Mouse (Mus musculus): ENCODE data around the gene 2310039H08Rik.

2310039H08Rik gene

DNA sequence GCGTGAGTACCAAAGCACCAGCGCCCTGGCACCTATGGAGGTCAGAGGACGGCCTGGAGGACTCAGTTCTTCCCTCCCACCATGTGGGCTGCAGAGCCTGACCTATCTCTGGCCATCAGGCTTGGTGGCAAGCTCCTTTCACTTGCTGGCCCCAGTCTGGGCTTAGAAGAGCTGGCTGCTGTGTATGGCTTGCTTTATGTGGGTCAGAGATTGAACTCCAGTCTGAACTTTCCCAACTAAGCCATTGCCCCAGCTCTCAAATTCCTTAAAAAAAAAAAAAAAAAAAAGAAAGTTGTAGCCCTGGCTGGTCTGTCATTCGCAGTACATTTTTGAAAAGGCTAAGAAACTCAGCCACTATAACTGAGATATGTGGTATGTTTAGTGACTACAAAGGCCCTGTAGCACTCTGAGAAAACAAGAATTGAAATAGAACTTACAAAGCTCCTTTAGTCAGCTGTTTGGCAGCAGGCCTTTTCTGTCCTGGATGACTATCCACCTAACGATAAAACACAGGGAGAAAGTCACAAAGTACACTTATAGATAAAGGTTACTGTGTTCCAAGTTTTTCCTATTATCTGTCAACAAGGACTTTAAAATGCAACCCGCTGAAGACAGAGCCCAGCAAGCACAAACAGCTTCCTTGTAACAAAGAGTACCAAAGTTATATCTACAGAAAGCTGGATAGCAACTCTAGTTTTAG lies 36.8 kb downstream of the 2310039H08Rik start:
- DNase-seq (ENCODE audit: low spot score in 2 of 2) = no peak

GRCm38 (mm10) chr17:46810672-46811071 lies 38.2 kb downstream of the 2310039H08Rik start:
- no peak for DNase-seq (ENCODE audit: low spot score in 2 of 2)

DNA sequence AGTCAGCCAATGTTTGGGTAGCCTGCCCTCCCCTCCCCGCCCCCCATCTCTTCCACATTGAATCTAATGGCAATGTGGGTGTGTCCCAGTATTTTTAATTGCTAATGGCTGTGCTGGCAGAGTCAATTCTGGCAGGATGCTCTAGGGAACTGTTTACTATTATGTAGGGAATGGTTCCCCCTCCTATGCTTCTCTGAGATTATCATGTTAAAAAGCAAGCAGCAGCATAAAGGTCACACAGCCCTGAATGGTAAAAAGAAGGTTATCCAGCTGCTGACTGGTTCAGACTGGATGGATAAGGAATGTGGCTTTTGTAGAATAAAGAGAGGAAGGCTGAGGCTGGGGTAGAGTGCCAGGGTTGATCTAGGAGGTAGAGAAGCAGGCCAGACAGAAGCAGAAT lies 40.0 kb downstream of the 2310039H08Rik start:
- DNase-seq (ENCODE audit: low spot score in 2 of 2) = no peak

GRCm38 (mm10) chr17:46813637-46814036 lies 41.2 kb downstream of the 2310039H08Rik start:
- DNase-seq (ENCODE audit: low spot score in 2 of 2) = no peak

DNA sequence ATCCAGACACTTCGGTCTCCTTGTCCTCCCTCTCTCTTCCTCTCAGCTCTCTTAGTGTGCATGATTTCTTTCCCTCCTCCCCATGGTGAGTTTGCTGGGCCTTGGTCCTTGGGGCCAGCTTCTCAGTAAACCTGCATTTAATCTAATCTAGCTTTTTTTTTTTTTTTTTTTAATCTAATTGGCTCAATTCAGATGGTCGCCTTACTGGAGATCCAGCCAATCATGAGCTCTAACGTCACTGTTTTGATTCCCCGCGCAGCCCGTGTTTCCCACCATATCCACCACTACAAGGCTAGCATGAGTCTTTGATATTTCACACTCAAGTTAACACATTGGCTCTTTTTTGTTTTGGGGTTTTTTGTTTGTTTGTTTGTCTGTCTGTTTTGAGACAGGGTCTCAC lies 42.1 kb downstream of the 2310039H08Rik start:
- DNase-seq (ENCODE audit: low spot score in 2 of 2) = no peak

- DNase-seq (ENCODE audit: low spot score in 2 of 2) = no peak
Measured at GRCm38 (mm10) chr17:46816306-46816705, 43.9 kb downstream of the 2310039H08Rik start.

DNA sequence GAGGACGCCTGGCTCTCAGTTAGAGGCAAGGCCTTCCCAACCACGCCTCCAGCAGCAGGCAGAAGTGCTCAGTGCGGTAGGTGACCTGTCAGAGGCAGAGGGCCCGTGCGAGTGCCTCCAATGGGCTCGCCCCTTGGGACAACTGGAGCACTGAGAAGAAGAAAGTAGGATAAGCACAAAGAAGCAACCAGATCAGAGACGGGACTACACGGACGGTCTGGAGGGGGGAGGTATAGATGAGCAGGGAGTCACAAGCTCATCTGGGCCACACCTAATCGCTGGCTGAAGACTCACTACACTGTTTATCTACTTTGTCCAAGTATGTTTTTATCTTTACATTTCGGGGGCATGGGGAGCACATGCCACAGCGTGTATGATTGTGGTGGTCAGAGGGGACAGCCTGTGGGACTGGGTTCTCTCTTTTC lies 45.3 kb downstream of the 2310039H08Rik start:
- no peak for DNase-seq (ENCODE audit: low spot score in 2 of 2)

GRCm38 (mm10) chr17:46820628-46821027 lies 48.2 kb downstream of the 2310039H08Rik start:
- no peak for DNase-seq (ENCODE audit: low spot score in 2 of 2)
